Mouse (Mus musculus): ENCODE results near the gene Rai1. TPM values are rescaled to one million over a fixed set of nuclear protein-coding genes. Genes with fewer than 3 reads are reported as not detected.
A peak's percentile ranks its signal among the peaks of the same experiment; 100 is the strongest.

Rai1 gene
- polyA plus RNA-seq, 1 experiment from 2014 or later, result 23.9 TPM

GRCm38 (mm10) chr11:60102664-60103063, 2.1 kb upstream of the Rai1 start:
- no peak overlapping the region for H3K9ac ChIP-seq (ENCODE audit: low read depth, low read length)
- H3K4me3 ChIP-seq (ENCODE audit: low read depth, low read length), result no peak overlapping the region
- no peak overlapping the region for H3K4me2 ChIP-seq (ENCODE audit: low read depth, low read length)
- H3K27ac ChIP-seq (replicated peaks; ENCODE audit: low read depth, low read length), result no peak overlapping the region
- H3K27me3 ChIP-seq (replicated peaks; ENCODE audit: control insufficient read depth, insufficient read depth, low read length), result no peaks in the 10 kb centered on the region
- 53% methylated on average over 6 of the region's 6 CpGs for WGBS
- H3K4me1 ChIP-seq (ENCODE audit: control insufficient read depth, insufficient read depth, low read length), result peaks cover 11% of the 10 kb centered on the region
- H3K36me3 ChIP-seq (ENCODE audit: control insufficient read depth, insufficient read depth, low read length), result no peaks in the 10 kb centered on the region
- ATAC-seq (ENCODE audit: low read depth) (no peak), DNase-seq (ENCODE audit: low spot score) (peak; percentile 85)
- H3K9me3 ChIP-seq (ENCODE audit: control insufficient read depth, low read length), result no peaks in the 10 kb centered on the region

- no peaks in the 10 kb centered on the region for H3K9me3 ChIP-seq (ENCODE audit: control insufficient read depth, low read length)
- no peaks in the 10 kb centered on the region for H3K36me3 ChIP-seq (ENCODE audit: control insufficient read depth, insufficient read depth, low read length)
- 91% methylated on average over 7 of the region's 7 CpGs for WGBS
- H3K4me3 ChIP-seq (ENCODE audit: low read depth, low read length), result no peak overlapping the region
- H3K4me2 ChIP-seq (ENCODE audit: low read depth, low read length), result no peak overlapping the region
- no peak overlapping the region for H3K9ac ChIP-seq (ENCODE audit: low read depth, low read length)
- H3K4me1 ChIP-seq (ENCODE audit: control insufficient read depth, insufficient read depth, low read length), result peaks cover 20% of the 10 kb centered on the region
- DNase-seq (ENCODE audit: low spot score) (no peak), ATAC-seq (ENCODE audit: low read depth) (no peak)
- H3K27ac ChIP-seq (replicated peaks; ENCODE audit: low read depth, low read length), result no peak overlapping the region
- no peaks in the 10 kb centered on the region for H3K27me3 ChIP-seq (replicated peaks; ENCODE audit: control insufficient read depth, insufficient read depth, low read length)
Observed at GRCm38 (mm10) chr11:60103567-60103966, 1.2 kb upstream of the Rai1 start.

- WGBS, result under 1% methylated on average over 47 of the region's 88 CpGs
- peak; percentile 21 for ATAC-seq (ENCODE audit: low read depth)
- H3K36me3 ChIP-seq (ENCODE audit: control insufficient read depth, insufficient read depth, low read length), result no peaks in the 10 kb centered on the region
- peak overlapping the region; percentile 96 for H3K4me3 ChIP-seq (ENCODE audit: low read depth, low read length)
- no peaks in the 10 kb centered on the region for H3K9me3 ChIP-seq (ENCODE audit: control insufficient read depth, low read length)
- DNase-seq (ENCODE audit: low spot score), result peak; percentile 56
- H3K27ac ChIP-seq (replicated peaks; ENCODE audit: low read depth, low read length), result peak overlapping the region; percentile 99
- peaks cover 39% of the 10 kb centered on the region for H3K4me1 ChIP-seq (ENCODE audit: control insufficient read depth, insufficient read depth, low read length)
- no peaks in the 10 kb centered on the region for H3K27me3 ChIP-seq (replicated peaks; ENCODE audit: control insufficient read depth, insufficient read depth, low read length)
- peak overlapping the region; percentile 100 for H3K9ac ChIP-seq (ENCODE audit: low read depth, low read length)
- H3K4me2 ChIP-seq (ENCODE audit: low read depth, low read length), result peak overlapping the region; percentile 90
Observed at GRCm38 (mm10) chr11:60105593-60106542, 1.1 kb downstream of the Rai1 start.

GRCm38 (mm10) chr11:60106543-60107110, 1.8 kb downstream of the Rai1 start:
- H3K9ac ChIP-seq (ENCODE audit: low read depth, low read length), result peak overlapping the region; percentile 100
- DNase-seq (ENCODE audit: low spot score) (peak; percentile 94), ATAC-seq (ENCODE audit: low read depth) (peak; percentile 54)
- peak overlapping the region; percentile 99 for H3K27ac ChIP-seq (replicated peaks; ENCODE audit: low read depth, low read length)
- H3K36me3 ChIP-seq (ENCODE audit: control insufficient read depth, insufficient read depth, low read length), result no peaks in the 10 kb centered on the region
- 0% methylated on average over 13 of the region's 14 CpGs for WGBS
- H3K4me3 ChIP-seq (ENCODE audit: low read depth, low read length), result peak overlapping the region; percentile 96
- no peaks in the 10 kb centered on the region for H3K9me3 ChIP-seq (ENCODE audit: control insufficient read depth, low read length)
- H3K4me1 ChIP-seq (ENCODE audit: control insufficient read depth, insufficient read depth, low read length), result peaks cover 46% of the 10 kb centered on the region
- H3K4me2 ChIP-seq (ENCODE audit: low read depth, low read length), result peak overlapping the region; percentile 90
- H3K27me3 ChIP-seq (replicated peaks; ENCODE audit: control insufficient read depth, insufficient read depth, low read length), result no peaks in the 10 kb centered on the region

- WGBS, result 62% methylated on average over 3 of the region's 3 CpGs
- Histone ChIP-seq H3K9me3 (ENCODE audit: control insufficient read depth, low read length) (no peaks in the 10 kb centered on the region), H3K27me3 (replicated peaks; ENCODE audit: control insufficient read depth, insufficient read depth, low read length) (no peaks in the 10 kb centered on the region), H3K36me3 (ENCODE audit: control insufficient read depth, insufficient read depth, low read length) (no peaks in the 10 kb centered on the region), H3K4me2 (ENCODE audit: low read depth, low read length) (peak overlapping the region; percentile 90), H3K4me3 (ENCODE audit: low read depth, low read length) (0 out of 2 replicates have a peak overlapping the region, but pooled peaks have one; percentile 96), H3K27ac (replicated peaks; ENCODE audit: low read depth, low read length) (peak overlapping the region; percentile 99), H3K9ac (ENCODE audit: low read depth, low read length) (peak overlapping the region; percentile 100; the same call in 1 of the 2 replicates), H3K4me1 (ENCODE audit: control insufficient read depth, insufficient read depth, low read length) (peaks cover 54% of the 10 kb centered on the region)
- ATAC-seq (ENCODE audit: low read depth) (no peak), DNase-seq (ENCODE audit: low spot score) (no peak)
Observed at GRCm38 (mm10) chr11:60107449-60107848, 2.6 kb downstream of the Rai1 start.

GRCm38 (mm10) chr11:60108631-60109172, 3.9 kb downstream of the Rai1 start:
- Histone ChIP-seq H3K4me1 (ENCODE audit: control insufficient read depth, insufficient read depth, low read length) (peaks cover 67% of the 10 kb centered on the region), H3K9ac (ENCODE audit: low read depth, low read length) (peak overlapping the region; percentile 40; the same call in 1 of the 2 replicates), H3K27me3 (replicated peaks; ENCODE audit: control insufficient read depth, insufficient read depth, low read length) (no peaks in the 10 kb centered on the region), H3K36me3 (ENCODE audit: control insufficient read depth, insufficient read depth, low read length) (no peaks in the 10 kb centered on the region), H3K4me2 (ENCODE audit: low read depth, low read length) (peak overlapping the region; percentile 23), H3K4me3 (ENCODE audit: low read depth, low read length) (no peak overlapping the region), H3K9me3 (ENCODE audit: control insufficient read depth, low read length) (no peaks in the 10 kb centered on the region), H3K27ac (replicated peaks; ENCODE audit: low read depth, low read length) (peak overlapping the region; percentile 99)
- ATAC-seq (ENCODE audit: low read depth), result peak; percentile 8; the same call in 1 of the 2 replicates
- 26% methylated on average over 5 of the region's 5 CpGs for WGBS
- DNase-seq (ENCODE audit: low spot score), result peak; percentile 82

- Histone ChIP-seq H3K36me3 (ENCODE audit: control insufficient read depth, insufficient read depth, low read length) (no peaks in the 10 kb centered on the region), H3K27me3 (replicated peaks; ENCODE audit: control insufficient read depth, insufficient read depth, low read length) (no peaks in the 10 kb centered on the region), H3K27ac (replicated peaks; ENCODE audit: low read depth, low read length) (no peak overlapping the region), H3K4me2 (ENCODE audit: low read depth, low read length) (no peak overlapping the region), H3K4me3 (ENCODE audit: low read depth, low read length) (no peak overlapping the region), H3K9me3 (ENCODE audit: control insufficient read depth, low read length) (no peaks in the 10 kb centered on the region), H3K9ac (ENCODE audit: low read depth, low read length) (no peak overlapping the region), H3K4me1 (ENCODE audit: control insufficient read depth, insufficient read depth, low read length) (peaks cover 79% of the 10 kb centered on the region)
- 70% methylated on average over 5 of the region's 5 CpGs for WGBS
- ATAC-seq (ENCODE audit: low read depth) (no peak), DNase-seq (ENCODE audit: low spot score) (no peak)
Observed at GRCm38 (mm10) chr11:60110386-60110785, 5.6 kb downstream of the Rai1 start.

GRCm38 (mm10) chr11:60111576-60111975, 6.8 kb downstream of the Rai1 start:
- no peaks in the 10 kb centered on the region for H3K27me3 ChIP-seq (replicated peaks; ENCODE audit: control insufficient read depth, insufficient read depth, low read length)
- H3K9me3 ChIP-seq (ENCODE audit: control insufficient read depth, low read length), result no peaks in the 10 kb centered on the region
- no peaks in the 10 kb centered on the region for H3K36me3 ChIP-seq (ENCODE audit: control insufficient read depth, insufficient read depth, low read length)
- no peak overlapping the region for H3K4me3 ChIP-seq (ENCODE audit: low read depth, low read length)
- peaks cover 87% of the 10 kb centered on the region for H3K4me1 ChIP-seq (ENCODE audit: control insufficient read depth, insufficient read depth, low read length)
- H3K27ac ChIP-seq (replicated peaks; ENCODE audit: low read depth, low read length), result no peak overlapping the region; the same call in 1 of the 2 replicates
- ATAC-seq (ENCODE audit: low read depth), result no peak
- H3K4me2 ChIP-seq (ENCODE audit: low read depth, low read length), result no peak overlapping the region
- DNase-seq (ENCODE audit: low spot score), result no peak
- WGBS, result 84% methylated on average over 2 of the region's 2 CpGs
- no peak overlapping the region for H3K9ac ChIP-seq (ENCODE audit: low read depth, low read length)
